Mouse (Mus musculus): ENCODE results near the gene D630045J12Rik. TPM values are rescaled to one million over a fixed set of nuclear protein-coding genes. Genes with fewer than 3 reads are reported as not detected.

The D630045J12Rik gene
- 7.9 and 12.3 TPM in 2 replicates for polyA plus RNA-seq (2014; fragmentation: Nextera tagmentation; extraction: Ambion mirVana)

DNA sequence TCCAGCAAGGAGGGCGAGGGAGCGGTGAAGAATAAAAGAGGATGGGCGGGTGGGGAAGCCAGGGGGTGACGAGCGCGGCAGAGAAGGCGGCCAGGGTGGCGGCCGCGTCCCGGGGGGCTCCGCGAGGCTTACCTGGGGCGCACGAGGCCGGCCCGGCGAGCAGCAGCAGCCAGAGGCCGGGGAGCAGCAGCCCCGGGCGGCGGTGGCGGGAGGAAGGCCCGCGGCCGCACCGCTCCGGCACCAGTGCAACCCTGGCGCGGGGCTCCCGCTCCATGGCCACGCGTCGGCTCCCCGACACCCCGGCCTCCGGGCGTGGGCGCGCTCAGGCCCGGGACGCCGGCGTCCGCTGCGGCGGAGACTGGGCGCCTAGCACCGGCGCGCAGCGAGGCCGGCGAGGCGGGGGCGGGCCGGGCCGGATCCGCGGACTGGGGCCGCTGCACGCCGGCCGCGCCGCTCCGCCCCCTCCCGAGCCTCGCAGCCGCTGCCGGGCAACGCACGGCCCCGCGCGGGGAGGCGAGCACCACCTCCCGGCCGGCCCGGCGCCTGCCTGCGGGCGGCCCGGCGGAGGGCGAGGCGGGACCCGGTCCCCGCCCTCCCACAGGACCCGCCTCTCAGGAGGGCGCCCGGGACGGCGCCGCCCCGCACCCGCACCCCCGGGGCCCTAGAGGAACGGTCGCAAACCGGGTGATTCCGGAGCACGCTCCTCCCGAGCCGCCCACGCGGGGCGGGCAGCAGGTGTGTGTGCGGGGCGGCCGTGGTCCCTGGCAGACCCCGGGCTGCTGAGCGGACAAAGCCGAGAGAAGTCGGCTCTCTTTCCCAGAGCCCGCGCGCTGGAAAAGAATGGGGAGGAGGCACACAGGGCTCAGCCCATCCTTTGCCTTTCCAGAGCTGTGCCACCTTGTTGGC is at the start of gene D630045J12Rik:
Gene D630045J12Rik (minus strand): TSS at position 274 of the 906 bp plus-strand sequence.
- H3K4me1 ChIP-seq (ENCODE audit: control insufficient read depth, insufficient read depth, low read length): peaks cover 20% of the 10 kb centered on the region
- H3K36me3 ChIP-seq (ENCODE audit: control insufficient read depth, insufficient read depth, low read length): no peaks in the 10 kb centered on the region
- H3K4me3 ChIP-seq (ENCODE audit: low read length): peak within 1 kb of the TSS; percentile 59
- WGBS: under 1% methylated on average over 87 of the region's 118 CpGs
- peak; percentile 96 for ATAC-seq (ENCODE audit: low FRiP score, low TSS enrichment)
- peak within 1 kb of the TSS; percentile 80 for H3K27ac ChIP-seq (ENCODE audit: low read depth, low read length)
- H3K9ac ChIP-seq (ENCODE audit: low read depth, low read length): peak within 1 kb of the TSS; percentile 81
- H3K27me3 ChIP-seq (ENCODE audit: control insufficient read depth, insufficient read depth, low read length): no peaks in the 10 kb centered on the region
- H3K9me3 ChIP-seq (ENCODE audit: control insufficient read depth, low read length): no peaks in the 10 kb centered on the region
- peak within 1 kb of the TSS; percentile 74 for H3K4me2 ChIP-seq (replicated peaks; ENCODE audit: low read depth, low read length)

DNA sequence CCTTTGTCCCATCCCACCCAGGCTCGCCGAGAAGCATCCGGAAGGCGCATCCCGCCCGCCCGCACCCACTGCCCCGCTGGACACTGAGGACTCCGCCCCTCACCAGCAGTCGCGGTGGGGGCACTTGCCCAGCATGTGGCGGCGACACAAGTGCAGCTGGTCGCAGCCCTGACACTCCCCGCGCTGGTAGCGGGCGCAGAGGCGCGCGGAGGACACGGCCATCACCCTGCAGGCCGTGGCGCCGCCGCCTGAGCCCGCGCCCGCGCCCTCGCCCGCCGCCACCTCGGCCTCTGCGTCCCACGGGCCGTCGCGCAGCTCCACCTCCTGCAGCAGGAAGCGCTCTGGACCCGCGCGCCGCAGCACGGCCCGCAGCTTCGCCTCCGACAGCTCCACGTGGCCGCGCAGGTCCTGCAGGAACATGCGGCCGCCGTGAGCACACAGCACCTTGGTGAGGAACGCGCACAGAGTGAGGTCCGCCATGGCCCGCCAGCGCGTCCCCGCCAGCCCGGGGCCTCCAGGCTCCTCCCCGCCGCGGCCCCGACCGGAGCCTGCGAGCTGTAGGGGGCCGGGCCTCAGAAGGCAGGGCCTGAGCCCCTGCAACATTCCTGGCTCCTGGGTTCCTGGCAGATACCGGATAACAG is 45.1 kb upstream of the D630045J12Rik start, which contains the start of gene Zc3hav1l:
Gene Zc3hav1l (minus strand): TSS at position 499 of the 641 bp plus-strand sequence.
- ATAC-seq (ENCODE audit: low FRiP score, low TSS enrichment): peak; percentile 97
- peaks cover 26% of the 10 kb centered on the region for H3K36me3 ChIP-seq (ENCODE audit: control insufficient read depth, insufficient read depth, low read length)
- peak within 1 kb of the TSS; percentile 78 for H3K4me2 ChIP-seq (replicated peaks; ENCODE audit: low read depth, low read length)
- under 1% methylated on average over 70 of the region's 70 CpGs for WGBS
- H3K4me3 ChIP-seq (ENCODE audit: low read length): peak within 1 kb of the TSS; percentile 92
- H3K9ac ChIP-seq (ENCODE audit: low read depth, low read length): peak within 1 kb of the TSS; percentile 96
- peaks cover 6% of the 10 kb centered on the region for H3K4me1 ChIP-seq (ENCODE audit: control insufficient read depth, insufficient read depth, low read length)
- H3K27ac ChIP-seq (ENCODE audit: low read depth, low read length): peak within 1 kb of the TSS; percentile 97
- H3K9me3 ChIP-seq (ENCODE audit: control insufficient read depth, low read length): no peaks in the 10 kb centered on the region
- no peaks in the 10 kb centered on the region for H3K27me3 ChIP-seq (ENCODE audit: control insufficient read depth, insufficient read depth, low read length)

DNA sequence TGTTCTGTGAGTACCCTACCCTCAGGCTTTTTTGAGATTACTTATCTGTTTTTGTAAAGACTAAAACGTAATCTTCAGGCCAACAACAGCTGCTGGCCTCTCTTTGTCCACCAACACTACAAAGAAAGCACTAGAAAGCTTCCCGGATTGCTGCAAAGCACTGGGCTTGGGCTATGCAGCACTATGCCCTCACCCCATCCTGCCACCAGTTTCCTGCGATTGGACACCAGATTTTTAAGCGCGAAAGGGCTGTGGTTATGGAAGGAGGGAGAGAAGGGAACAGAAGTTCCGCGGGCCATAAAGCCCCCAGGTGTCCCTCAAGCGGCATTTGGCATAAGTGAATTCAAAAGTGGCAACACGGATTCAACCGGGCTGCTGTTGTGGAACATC is 44.4 kb upstream of the D630045J12Rik start:
- ATAC-seq (ENCODE audit: low FRiP score, low TSS enrichment): peak; percentile 51
- Histone ChIP-seq H3K4me2 (replicated peaks; ENCODE audit: low read depth, low read length) (peak overlapping the region; percentile 78), H3K9ac (ENCODE audit: low read depth, low read length) (peak overlapping the region; percentile 96), H3K36me3 (ENCODE audit: control insufficient read depth, insufficient read depth, low read length) (peaks cover 29% of the 10 kb centered on the region), H3K9me3 (ENCODE audit: control insufficient read depth, low read length) (no peaks in the 10 kb centered on the region), H3K27ac (ENCODE audit: low read depth, low read length) (peak overlapping the region; percentile 97), H3K4me3 (ENCODE audit: low read length) (peak overlapping the region; percentile 92), H3K4me1 (ENCODE audit: control insufficient read depth, insufficient read depth, low read length) (peaks cover 6% of the 10 kb centered on the region), H3K27me3 (ENCODE audit: control insufficient read depth, insufficient read depth, low read length) (no peaks in the 10 kb centered on the region)
- WGBS: under 1% methylated on average over 10 of the region's 10 CpGs

GRCm38 (mm10) chr6:38297580-38298245 is 43.9 kb upstream of the D630045J12Rik start:
- Histone ChIP-seq H3K27ac (ENCODE audit: low read depth, low read length) (peak overlapping the region; percentile 97), H3K4me1 (ENCODE audit: control insufficient read depth, insufficient read depth, low read length) (peaks cover 6% of the 10 kb centered on the region), H3K27me3 (ENCODE audit: control insufficient read depth, insufficient read depth, low read length) (no peaks in the 10 kb centered on the region), H3K9me3 (ENCODE audit: control insufficient read depth, low read length) (no peaks in the 10 kb centered on the region), H3K4me3 (ENCODE audit: low read length) (peak overlapping the region; percentile 92), H3K36me3 (ENCODE audit: control insufficient read depth, insufficient read depth, low read length) (peaks cover 34% of the 10 kb centered on the region), H3K9ac (ENCODE audit: low read depth, low read length) (peak overlapping the region; percentile 96), H3K4me2 (replicated peaks; ENCODE audit: low read depth, low read length) (peak overlapping the region; percentile 78)
- WGBS: 31% methylated on average over 12 of the region's 12 CpGs
- ATAC-seq (ENCODE audit: low FRiP score, low TSS enrichment): 0 out of 2 replicates have a peak, but pooled peaks have one; percentile 17

DNA sequence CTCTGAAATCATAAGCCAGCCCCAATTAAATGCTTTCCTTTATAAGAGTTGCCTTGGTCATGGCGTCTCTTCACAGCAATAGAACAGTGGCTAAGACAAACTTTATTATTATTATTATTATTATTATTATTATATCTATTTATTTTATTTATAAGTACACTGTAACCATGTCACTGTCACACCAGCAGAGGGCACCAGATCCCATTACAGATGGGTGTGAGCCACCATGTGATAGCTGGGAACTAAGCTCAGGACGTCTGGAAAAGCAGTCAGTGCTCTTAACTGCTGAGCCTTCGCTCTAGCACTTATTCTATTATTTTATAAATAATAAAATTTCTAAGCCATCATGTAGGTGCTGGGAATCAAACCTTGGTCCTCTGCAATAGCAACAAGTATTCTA is 39.9 kb upstream of the D630045J12Rik start:
- Histone ChIP-seq H3K9ac (ENCODE audit: low read depth, low read length) (no peak overlapping the region), H3K4me1 (ENCODE audit: control insufficient read depth, insufficient read depth, low read length) (peaks cover 6% of the 10 kb centered on the region), H3K27ac (ENCODE audit: low read depth, low read length) (no peak overlapping the region), H3K27me3 (ENCODE audit: control insufficient read depth, insufficient read depth, low read length) (no peaks in the 10 kb centered on the region), H3K9me3 (ENCODE audit: control insufficient read depth, low read length) (no peaks in the 10 kb centered on the region), H3K4me2 (replicated peaks; ENCODE audit: low read depth, low read length) (no peak overlapping the region), H3K36me3 (ENCODE audit: control insufficient read depth, insufficient read depth, low read length) (peaks cover 66% of the 10 kb centered on the region), H3K4me3 (ENCODE audit: low read length) (no peak overlapping the region)
- WGBS: 80% methylated on average over 3 of the region's 3 CpGs
- no peak for ATAC-seq (ENCODE audit: low FRiP score, low TSS enrichment)

GRCm38 (mm10) chr6:38292871-38293646 is 39.2 kb upstream of the D630045J12Rik start:
- no peak overlapping the region for H3K27ac ChIP-seq (ENCODE audit: low read depth, low read length)
- no peak overlapping the region for H3K4me3 ChIP-seq (ENCODE audit: low read length)
- ATAC-seq (ENCODE audit: low FRiP score, low TSS enrichment): no peak
- no peaks in the 10 kb centered on the region for H3K9me3 ChIP-seq (ENCODE audit: control insufficient read depth, low read length)
- H3K4me1 ChIP-seq (ENCODE audit: control insufficient read depth, insufficient read depth, low read length): peaks cover 5% of the 10 kb centered on the region
- WGBS: 65% methylated on average over 11 of the region's 11 CpGs
- no peak overlapping the region for H3K9ac ChIP-seq (ENCODE audit: low read depth, low read length)
- H3K36me3 ChIP-seq (ENCODE audit: control insufficient read depth, insufficient read depth, low read length): peaks cover 72% of the 10 kb centered on the region
- H3K4me2 ChIP-seq (replicated peaks; ENCODE audit: low read depth, low read length): no peak overlapping the region
- H3K27me3 ChIP-seq (ENCODE audit: control insufficient read depth, insufficient read depth, low read length): no peaks in the 10 kb centered on the region

DNA sequence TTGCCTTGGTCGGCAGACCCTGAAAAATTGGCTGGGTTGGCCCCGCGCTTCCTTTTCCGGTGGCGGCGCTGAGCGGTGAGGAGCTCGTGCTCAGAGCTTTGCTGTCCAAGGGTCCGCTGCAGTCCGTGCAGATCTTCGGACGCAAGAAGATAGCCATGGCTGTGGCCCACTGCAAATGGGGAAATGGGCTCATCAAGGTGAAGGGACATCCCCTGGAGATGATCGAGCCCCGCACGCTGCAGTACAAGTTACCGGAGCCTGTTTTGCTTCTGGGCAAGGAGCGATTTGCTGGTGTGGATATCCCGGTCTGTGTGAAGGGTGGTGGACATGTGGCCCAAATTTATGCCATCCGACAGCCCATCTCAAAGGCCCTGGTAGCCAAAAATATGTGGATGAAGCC is 30.6 kb upstream of the D630045J12Rik start:
- Histone ChIP-seq H3K4me2 (replicated peaks; ENCODE audit: low read depth, low read length) (no peak overlapping the region), H3K4me1 (ENCODE audit: control insufficient read depth, insufficient read depth, low read length) (no peaks in the 10 kb centered on the region), H3K9me3 (ENCODE audit: control insufficient read depth, low read length) (peaks cover 20% of the 10 kb centered on the region), H3K4me3 (ENCODE audit: low read length) (no peak overlapping the region), H3K27ac (ENCODE audit: low read depth, low read length) (no peak overlapping the region), H3K27me3 (ENCODE audit: control insufficient read depth, insufficient read depth, low read length) (no peaks in the 10 kb centered on the region), H3K36me3 (ENCODE audit: control insufficient read depth, insufficient read depth, low read length) (peaks cover 56% of the 10 kb centered on the region), H3K9ac (ENCODE audit: low read depth, low read length) (no peak overlapping the region)
- 99% methylated on average over 19 of the region's 19 CpGs for WGBS
- no peak for ATAC-seq (ENCODE audit: low FRiP score, low TSS enrichment)

- H3K4me2 ChIP-seq (replicated peaks; ENCODE audit: low read depth, low read length): no peak overlapping the region
- ATAC-seq (ENCODE audit: low FRiP score, low TSS enrichment): no peak
- no peaks in the 10 kb centered on the region for H3K27me3 ChIP-seq (ENCODE audit: control insufficient read depth, insufficient read depth, low read length)
- no peak overlapping the region for H3K27ac ChIP-seq (ENCODE audit: low read depth, low read length)
- WGBS: 69% methylated on average over 7 of the region's 7 CpGs
- H3K4me3 ChIP-seq (ENCODE audit: low read length): no peak overlapping the region
- no peaks in the 10 kb centered on the region for H3K36me3 ChIP-seq (ENCODE audit: control insufficient read depth, insufficient read depth, low read length)
- no peak overlapping the region for H3K9ac ChIP-seq (ENCODE audit: low read depth, low read length)
- H3K9me3 ChIP-seq (ENCODE audit: control insufficient read depth, low read length): no peaks in the 10 kb centered on the region
- H3K4me1 ChIP-seq (ENCODE audit: control insufficient read depth, insufficient read depth, low read length): no peaks in the 10 kb centered on the region
These were observed 10.7 kb upstream of the D630045J12Rik start for GRCm38 (mm10) chr6:38264466-38264865.

Measured in kidney, embryonic 14.5 days (tissue).